ENCODE assay signal across 13 mouse cellular contexts in genomic region chr1:157448805-157449188, GRCm38 (mm10). TPM values are rescaled to one million over a fixed set of nuclear protein-coding genes. Genes with fewer than 3 reads are reported as not detected.
A peak's percentile ranks its signal among the peaks of the same experiment; 100 is the strongest.
DNase-seq lines count a peak whose midpoint lies in the region; ATAC-seq and TF ChIP-seq lines count a peak whose summit lies in the region.
"Had no signal": no experiment of that assay in that cellular context is flagged by ENCODE, and none has a peak within 500 bp of the region (broad histone marks: within the 10 kb centered on the region; RNA-seq: fewer than 3 reads in every experiment).

No protein-coding gene starts in this region.

- H3K27ac ChIP-seq in forebrain, embryonic 10.5 days: peak overlapping the region; percentile 40; the same call in 1 of the 2 replicates
- H3K27ac ChIP-seq in forebrain, embryonic 12.5 days: no peak overlapping the region
- H3K27ac ChIP-seq in bone marrow macrophage, adult 2 months (ENCODE audit: insufficient read depth, low read depth, low read length): 0 out of 2 replicates have a peak overlapping the region, but pooled peaks have one; percentile 9
- H3K27ac ChIP-seq: hindbrain, embryonic 12.5 days had no signal

- peaks cover 81% of the 10 kb centered on the region for H3K4me1 ChIP-seq in forebrain, embryonic 10.5 days
- peaks cover 70% of the 10 kb centered on the region for H3K4me1 ChIP-seq in forebrain, embryonic 12.5 days
- H3K4me1 ChIP-seq in bone marrow macrophage, adult 2 months (ENCODE audit: control insufficient read depth, insufficient read depth, low read length): peaks cover 22% of the 10 kb centered on the region

- no peak overlapping the region for H3K4me2 ChIP-seq in forebrain, embryonic 12.5 days

- intact Hi-C loops in heart, postnatal 14 days (cut with DNase I): loop anchor here (2.0 kb wide), 2 partner anchors 32 to 150 kb away; no protein-coding TSS in a partner anchor

- no peak for TF ChIP-seq CTCF in bone marrow macrophage, adult 2 months (IDR thresholded peaks at IDR 0.05; ENCODE audit: low read depth, low read length)

- no peaks in the 10 kb centered on the region for H3K9me3 ChIP-seq in forebrain, embryonic 10.5 days
- H3K9me3 ChIP-seq in forebrain, embryonic 12.5 days: no peaks in the 10 kb centered on the region
- H3K9me3 ChIP-seq: hindbrain, embryonic 12.5 days had no signal

- WGBS in forebrain, embryonic 10.5 days: 62% methylated on average over 5 of the region's 5 CpGs
- 65% methylated on average over 5 of the region's 5 CpGs for WGBS in forebrain, embryonic 12.5 days

- no peak overlapping the region for H3K9ac ChIP-seq in forebrain, embryonic 12.5 days
- H3K9ac ChIP-seq: liver, postnatal 0 days had no signal

- peaks cover 75% of the 10 kb centered on the region for H3K27me3 ChIP-seq in forebrain, embryonic 10.5 days (ENCODE audit: poor library complexity, severe bottlenecking)
- H3K27me3 ChIP-seq in forebrain, embryonic 12.5 days: peaks cover 22% of the 10 kb centered on the region
- H3K27me3 ChIP-seq: Patski had no signal

- DNase-seq in forebrain, embryonic 10.5 days (ENCODE audit: extremely low spot score, low spot score): no peak
- DNase-seq in kidney, adult 18-20 months: peak; percentile 42
- no peak for DNase-seq in kidney, postnatal 14 days
- DNase-seq in heart, postnatal 14 days: peak; percentile 42 to 43
- no peak for DNase-seq in frontal cortex, postnatal 36 days (ENCODE audit: low spot score in 2 of 2)
- no peak for DNase-seq in c-Kit-positive CD71-positive TER-119-positive erythroid progenitor cells, embryonic 14.5 days (ENCODE audit: low spot score)
- DNase-seq: cerebellum, adult 9-10 months; liver, postnatal 0 days had no signal

- H3K4me3 ChIP-seq in forebrain, embryonic 10.5 days: no peak overlapping the region
- H3K4me3 ChIP-seq in forebrain, embryonic 12.5 days (replicated peaks): no peak overlapping the region
- H3K4me3 ChIP-seq in bone marrow macrophage, adult 2 months (ENCODE audit: insufficient read depth, low read length): no peak overlapping the region
- H3K4me3 ChIP-seq: myocyte had no signal

- H3K36me3 ChIP-seq in forebrain, embryonic 10.5 days (replicated peaks): no peaks in the 10 kb centered on the region
- no peaks in the 10 kb centered on the region for H3K36me3 ChIP-seq in forebrain, embryonic 12.5 days (replicated peaks)
- H3K36me3 ChIP-seq: hindbrain, embryonic 12.5 days had no signal

- ATAC-seq in forebrain, embryonic 12.5 days (ENCODE audit: low FRiP score): no peak
- ATAC-seq: Patski had no signal

- no peak for TF ChIP-seq POLR2A in bone marrow macrophage, adult 2 months (IDR thresholded peaks at IDR 0.05; ENCODE audit: borderline replicate concordance, low read depth, low read length)

RNA-seq across cellular contexts. Expression of gene Cryzl2, which starts 9.6 kb away (rescaled TPM):
- 5.5 and 6.7 TPM in 2 replicates for polyA plus RNA-seq in forebrain, embryonic 10.5 days (2016; fragmentation: Nextera tagmentation; extraction: Ambion mirVana)
- 6.7 and 8.3 TPM in 2 replicates for polyA plus RNA-seq in forebrain, embryonic 12.5 days (2016; fragmentation: Nextera tagmentation; extraction: Ambion mirVana)
- polyA plus RNA-seq in bone marrow macrophage, adult 2 months (2012; ENCODE audit: insufficient read depth, insufficient read length, missing spikeins): 8.8 and 9.9 TPM in 2 replicates
- 10 to 100 TPM; 11.8 to 14.3 TPM for total RNA-seq in heart, postnatal 14 days (2021)
- polyA plus RNA-seq: Patski had no signal

RNA-seq across cellular contexts. Expression of gene Rasal2, which starts 36.4 kb away (rescaled TPM):
- 9.5 and 10.2 TPM in 2 replicates for polyA plus RNA-seq in forebrain, embryonic 10.5 days (2016; fragmentation: Nextera tagmentation; extraction: Ambion mirVana)
- polyA plus RNA-seq in forebrain, embryonic 12.5 days (2016; fragmentation: Nextera tagmentation; extraction: Ambion mirVana): 25.8 and 28.9 TPM in 2 replicates
- polyA plus RNA-seq in bone marrow macrophage, adult 2 months (2012; ENCODE audit: insufficient read depth, insufficient read length, missing spikeins): 0.87 and 1.8 TPM in 2 replicates
- 10 to 100 TPM; 33.0 to 36.5 TPM for total RNA-seq in heart, postnatal 14 days (2021)

RNA-seq across cellular contexts. Expression of gene Sec16b, which starts 57.7 kb away (rescaled TPM):
- polyA plus RNA-seq in forebrain, embryonic 10.5 days (2016; fragmentation: Nextera tagmentation; extraction: Ambion mirVana): 0.63 and 0.73 TPM in 2 replicates
- polyA plus RNA-seq in forebrain, embryonic 12.5 days (2016; fragmentation: Nextera tagmentation; extraction: Ambion mirVana): 0.52 and 0.53 TPM in 2 replicates
- 0.16 TPM in 1 of 2 replicates, not detected in the other for polyA plus RNA-seq in bone marrow macrophage, adult 2 months (2012; ENCODE audit: insufficient read depth, insufficient read length, missing spikeins)
- total RNA-seq in heart, postnatal 14 days (2021): 1 to 10 TPM; 1.1 to 1.5 TPM

Comparison
In these comparisons a context has a peak if more than half of its experiments do, and no peak if none do; other contexts are left out.
1. DNase-seq: peak in kidney, adult 18-20 months (single experiment) and heart, postnatal 14 days (2 of 2); none in forebrain, embryonic 10.5 days (single experiment), kidney, postnatal 14 days (single experiment), frontal cortex, postnatal 36 days (0 of 2) and c-Kit-positive CD71-positive TER-119-positive erythroid progenitor cells, embryonic 14.5 days (single experiment).